Mouse (Mus musculus): ENCODE measurements around the gene Ankra2. TPM values are rescaled to one million over a fixed set of nuclear protein-coding genes. Genes with fewer than 3 reads are reported as not detected.

Ankra2 gene
- polyA plus RNA-seq, 1 experiment from 2014 or later, result 97.6 TPM

DNA sequence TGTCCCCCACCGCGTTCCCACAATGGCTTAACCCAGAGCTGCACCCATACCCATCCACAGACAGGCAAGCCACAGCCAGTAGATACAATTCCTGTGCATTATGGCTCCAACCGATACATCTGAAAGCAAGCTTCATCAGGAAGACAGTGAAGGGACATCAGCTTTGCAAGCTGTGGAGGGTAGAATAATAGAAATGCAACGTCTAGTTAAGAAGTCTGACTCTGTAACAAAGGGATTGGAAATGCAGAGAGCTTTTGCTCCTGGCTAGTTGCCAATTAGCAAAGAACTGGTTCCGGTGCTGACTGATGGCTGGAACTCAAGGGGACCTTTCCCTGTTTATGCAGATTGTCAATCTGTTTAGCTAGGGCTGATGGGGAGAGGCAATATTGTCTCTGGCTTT lies 43.5 kb downstream of the Ankra2 start:
- peak overlapping the region; percentile 70 for H3K27ac ChIP-seq (replicated peaks; ENCODE audit: low read depth, low read length)
- DNase-seq, result peak; percentile 60

DNA sequence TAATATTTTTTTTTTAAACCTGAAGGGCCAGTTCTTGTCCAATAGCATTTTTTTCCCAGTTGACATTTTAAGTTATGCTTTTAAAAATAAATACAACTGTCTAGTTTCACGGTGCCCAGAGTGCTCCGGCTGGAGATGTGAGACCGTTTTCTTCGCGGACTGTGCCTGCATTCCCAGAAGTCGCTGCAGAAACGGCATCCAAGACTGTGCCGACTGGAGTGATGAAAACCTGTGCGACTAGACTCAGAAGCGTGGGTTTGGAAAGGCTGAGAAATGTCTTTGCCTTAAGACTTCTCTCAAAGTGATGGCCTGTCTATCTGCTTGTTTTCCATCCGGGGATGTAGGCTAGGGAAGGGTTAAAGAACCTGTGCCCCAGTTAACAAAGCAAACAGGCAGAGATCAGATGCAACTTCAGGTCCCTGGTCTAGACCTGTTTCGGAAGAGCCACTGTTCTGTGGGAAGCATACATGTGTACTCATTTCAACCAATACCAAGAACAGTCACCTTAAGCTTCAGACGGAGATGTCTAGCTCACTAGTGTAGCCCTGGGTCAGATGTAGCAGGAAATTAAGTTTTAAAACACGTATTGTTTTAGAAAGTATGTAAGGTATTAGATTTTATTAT lies 44.1 kb downstream of the Ankra2 start:
- H3K36me3 ChIP-seq (ENCODE audit: control insufficient read depth, insufficient read depth, low read length), result peaks cover 42% of the 10 kb centered on the region
- no peaks in the 10 kb centered on the region for H3K9me3 ChIP-seq (ENCODE audit: control insufficient read depth, low read length)
- peak overlapping the region; percentile 70 for H3K27ac ChIP-seq (replicated peaks; ENCODE audit: low read depth, low read length)
- no peak overlapping the region for H3K4me2 ChIP-seq (ENCODE audit: low read length)
- no peaks in the 10 kb centered on the region for H3K27me3 ChIP-seq (ENCODE audit: control insufficient read depth, insufficient read depth, low read length)
- ATAC-seq (ENCODE audit: low FRiP score, low TSS enrichment), result no peak
- peaks cover 5% of the 10 kb centered on the region; the same call in 1 of the 2 replicates for H3K4me1 ChIP-seq (ENCODE audit: control insufficient read depth, insufficient read depth, low read length)
- H3K4me3 ChIP-seq (replicated peaks; ENCODE audit: low read depth, low read length), result no peak overlapping the region
- DNase-seq, result peak; percentile 32
- 0 out of 2 replicates have a peak overlapping the region, but pooled peaks have one; percentile 4 for H3K9ac ChIP-seq (replicated peaks; ENCODE audit: low read length)
- 59% methylated on average over 14 of the region's 14 CpGs for WGBS

More for the DNA sequence above, 43.5 kb downstream of the Ankra2 start:
- ATAC-seq (ENCODE audit: low FRiP score, low TSS enrichment), result no peak
- Histone ChIP-seq H3K9ac (replicated peaks; ENCODE audit: low read length) (peak overlapping the region; percentile 29; the same call in 1 of the 2 replicates), H3K4me3 (replicated peaks; ENCODE audit: low read depth, low read length) (no peak overlapping the region), H3K27me3 (ENCODE audit: control insufficient read depth, insufficient read depth, low read length) (no peaks in the 10 kb centered on the region), H3K9me3 (ENCODE audit: control insufficient read depth, low read length) (no peaks in the 10 kb centered on the region), H3K4me1 (ENCODE audit: control insufficient read depth, insufficient read depth, low read length) (peaks cover 5% of the 10 kb centered on the region; the same call in 1 of the 2 replicates), H3K36me3 (ENCODE audit: control insufficient read depth, insufficient read depth, low read length) (peaks cover 36% of the 10 kb centered on the region), H3K4me2 (ENCODE audit: low read length) (0 out of 2 replicates have a peak overlapping the region, but pooled peaks have one; percentile 3)
- WGBS, result 26% methylated on average over 5 of the region's 5 CpGs

DNA sequence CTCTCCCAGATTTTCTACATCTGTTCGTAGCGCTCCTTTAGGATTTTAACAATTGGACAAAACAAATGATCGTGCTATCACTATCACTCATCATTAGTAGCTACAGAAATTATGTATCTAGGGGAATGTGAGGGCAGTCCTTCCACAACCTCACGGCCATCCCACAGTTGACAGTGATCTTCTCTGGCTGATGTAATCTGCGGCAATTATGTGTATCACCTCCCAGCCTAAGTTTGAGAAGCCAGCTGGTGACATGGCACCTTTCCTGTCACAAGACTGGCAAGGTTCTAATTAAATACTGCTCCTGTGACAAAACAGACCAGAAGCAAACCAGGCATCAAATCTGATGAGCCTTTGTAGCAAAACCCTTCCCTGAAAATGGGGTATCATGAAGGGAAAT lies 45.1 kb downstream of the Ankra2 start:
- DNase-seq, result no peak
- 87% methylated on average over 5 of the region's 5 CpGs for WGBS
- Histone ChIP-seq H3K36me3 (ENCODE audit: control insufficient read depth, insufficient read depth, low read length) (peaks cover 52% of the 10 kb centered on the region), H3K4me2 (ENCODE audit: low read length) (no peak overlapping the region), H3K27me3 (ENCODE audit: control insufficient read depth, insufficient read depth, low read length) (no peaks in the 10 kb centered on the region), H3K4me1 (ENCODE audit: control insufficient read depth, insufficient read depth, low read length) (peaks cover 5% of the 10 kb centered on the region; the same call in 1 of the 2 replicates), H3K4me3 (replicated peaks; ENCODE audit: low read depth, low read length) (no peak overlapping the region), H3K9ac (replicated peaks; ENCODE audit: low read length) (no peak overlapping the region), H3K9me3 (ENCODE audit: control insufficient read depth, low read length) (no peaks in the 10 kb centered on the region), H3K27ac (replicated peaks; ENCODE audit: low read depth, low read length) (no peak overlapping the region)
- no peak for ATAC-seq (ENCODE audit: low FRiP score, low TSS enrichment)

DNA sequence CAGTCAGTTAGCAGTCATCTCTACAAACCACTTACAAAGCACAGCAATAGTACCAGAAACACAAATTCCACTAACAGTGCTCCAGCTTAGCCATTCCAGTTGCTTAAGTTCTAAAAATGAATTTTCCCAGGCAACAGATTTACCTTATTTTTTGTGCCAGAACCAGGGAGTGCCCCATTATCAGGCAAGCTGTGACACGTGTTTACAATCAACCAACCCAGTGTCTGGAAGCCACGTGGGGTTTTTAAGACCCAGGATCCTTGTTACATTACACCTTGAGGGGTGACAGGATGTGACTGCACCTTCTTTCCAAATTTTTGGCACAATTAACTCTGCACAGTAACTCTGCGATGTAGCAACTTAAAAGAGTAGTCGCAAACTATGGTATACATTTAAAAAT lies 45.9 kb downstream of the Ankra2 start:
- no peak overlapping the region for H3K9ac ChIP-seq (replicated peaks; ENCODE audit: low read length)
- H3K36me3 ChIP-seq (ENCODE audit: control insufficient read depth, insufficient read depth, low read length), result peaks cover 59% of the 10 kb centered on the region
- H3K4me3 ChIP-seq (replicated peaks; ENCODE audit: low read depth, low read length), result no peak overlapping the region
- peaks cover 5% of the 10 kb centered on the region; the same call in 1 of the 2 replicates for H3K4me1 ChIP-seq (ENCODE audit: control insufficient read depth, insufficient read depth, low read length)
- no peak for ATAC-seq (ENCODE audit: low FRiP score, low TSS enrichment)
- no peak for DNase-seq
- WGBS, result 85% methylated on average over 4 of the region's 4 CpGs
- no peak overlapping the region for H3K4me2 ChIP-seq (ENCODE audit: low read length)
- no peaks in the 10 kb centered on the region for H3K9me3 ChIP-seq (ENCODE audit: control insufficient read depth, low read length)
- H3K27ac ChIP-seq (replicated peaks; ENCODE audit: low read depth, low read length), result no peak overlapping the region
- H3K27me3 ChIP-seq (ENCODE audit: control insufficient read depth, insufficient read depth, low read length), result no peaks in the 10 kb centered on the region

DNA sequence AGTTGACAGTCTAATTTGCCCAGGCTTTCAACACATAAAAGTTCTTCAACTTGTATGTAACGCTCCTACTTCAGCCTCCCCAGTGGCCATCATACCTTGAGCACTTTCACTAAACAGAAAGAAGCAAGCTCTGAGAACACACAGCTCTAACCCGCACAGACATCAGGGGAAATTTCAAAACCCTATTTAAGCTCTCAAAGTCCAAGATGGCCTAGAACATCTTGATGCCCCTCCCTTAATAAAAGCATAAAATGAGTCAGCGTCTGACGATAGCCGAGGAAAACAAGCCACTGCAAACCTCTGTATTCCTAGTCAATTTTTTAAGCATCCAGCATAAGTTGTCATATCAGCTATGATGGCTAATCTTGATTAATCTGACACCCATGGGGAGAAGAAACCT lies 48.7 kb downstream of the Ankra2 start:
- H3K9me3 ChIP-seq (ENCODE audit: control insufficient read depth, low read length), result no peaks in the 10 kb centered on the region
- ATAC-seq (ENCODE audit: low FRiP score, low TSS enrichment) (no peak), DNase-seq (no peak)
- H3K4me3 ChIP-seq (replicated peaks; ENCODE audit: low read depth, low read length), result no peak overlapping the region
- H3K4me2 ChIP-seq (ENCODE audit: low read length), result no peak overlapping the region
- peaks cover 13% of the 10 kb centered on the region for H3K4me1 ChIP-seq (ENCODE audit: control insufficient read depth, insufficient read depth, low read length)
- H3K9ac ChIP-seq (replicated peaks; ENCODE audit: low read length), result no peak overlapping the region
- 98% methylated on average over 5 of the region's 5 CpGs for WGBS
- peaks cover 64% of the 10 kb centered on the region for H3K36me3 ChIP-seq (ENCODE audit: control insufficient read depth, insufficient read depth, low read length)
- H3K27me3 ChIP-seq (ENCODE audit: control insufficient read depth, insufficient read depth, low read length), result no peaks in the 10 kb centered on the region
- H3K27ac ChIP-seq (replicated peaks; ENCODE audit: low read depth, low read length), result no peak overlapping the region

DNA sequence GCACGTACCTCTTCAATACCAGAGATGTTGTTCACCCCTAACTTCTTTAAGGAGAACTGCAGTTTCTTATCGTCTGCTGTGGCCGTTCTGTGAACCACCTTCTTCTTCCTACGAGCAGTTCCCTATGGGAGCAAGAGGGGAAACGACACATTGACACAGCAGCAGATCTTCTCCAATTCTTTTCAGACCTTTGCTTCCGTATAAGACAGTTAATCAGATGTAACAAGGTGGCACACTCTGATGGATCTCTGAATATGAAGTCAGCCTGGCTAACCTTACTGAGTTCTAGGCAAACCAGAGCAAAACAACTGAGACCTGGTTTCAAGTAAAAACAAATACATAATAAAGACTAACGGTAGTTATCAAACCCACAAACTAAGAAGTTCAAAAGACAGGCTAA lies 50.8 kb downstream of the Ankra2 start:
- ATAC-seq (ENCODE audit: low FRiP score, low TSS enrichment) (no peak), DNase-seq (no peak)
- Histone ChIP-seq H3K4me3 (replicated peaks; ENCODE audit: low read depth, low read length) (no peak overlapping the region), H3K4me1 (ENCODE audit: control insufficient read depth, insufficient read depth, low read length) (peaks cover 13% of the 10 kb centered on the region), H3K27ac (replicated peaks; ENCODE audit: low read depth, low read length) (no peak overlapping the region), H3K9me3 (ENCODE audit: control insufficient read depth, low read length) (no peaks in the 10 kb centered on the region), H3K9ac (replicated peaks; ENCODE audit: low read length) (no peak overlapping the region), H3K36me3 (ENCODE audit: control insufficient read depth, insufficient read depth, low read length) (peaks cover 53% of the 10 kb centered on the region), H3K27me3 (ENCODE audit: control insufficient read depth, insufficient read depth, low read length) (no peaks in the 10 kb centered on the region), H3K4me2 (ENCODE audit: low read length) (no peak overlapping the region)
- WGBS, result 87% methylated on average over 7 of the region's 7 CpGs

DNA sequence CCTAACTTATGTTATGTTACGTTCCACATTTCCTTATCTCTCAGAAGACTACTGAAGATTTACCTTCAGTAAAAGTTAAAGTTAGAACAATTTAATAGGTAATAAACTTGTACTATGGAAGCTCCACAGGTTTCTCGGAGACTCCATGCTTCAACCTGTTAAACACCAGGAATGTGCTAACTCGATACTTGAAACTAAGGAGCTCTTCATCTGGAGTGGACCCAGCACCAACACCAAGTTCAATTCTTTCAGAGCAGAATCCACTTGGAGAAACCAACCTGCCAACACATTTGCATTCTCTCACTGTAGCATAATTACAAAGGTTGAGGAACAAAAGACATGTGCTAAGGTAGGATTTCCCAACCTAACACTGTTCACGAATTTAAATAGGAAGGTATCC lies 52.2 kb downstream of the Ankra2 start:
- DNase-seq (no peak), ATAC-seq (ENCODE audit: low FRiP score, low TSS enrichment) (no peak)
- Histone ChIP-seq H3K4me1 (ENCODE audit: control insufficient read depth, insufficient read depth, low read length) (peaks cover 13% of the 10 kb centered on the region), H3K9ac (replicated peaks; ENCODE audit: low read length) (no peak overlapping the region), H3K4me2 (ENCODE audit: low read length) (peak overlapping the region; percentile 77), H3K4me3 (replicated peaks; ENCODE audit: low read depth, low read length) (peak overlapping the region; percentile 100), H3K9me3 (ENCODE audit: control insufficient read depth, low read length) (no peaks in the 10 kb centered on the region), H3K36me3 (ENCODE audit: control insufficient read depth, insufficient read depth, low read length) (peaks cover 40% of the 10 kb centered on the region), H3K27ac (replicated peaks; ENCODE audit: low read depth, low read length) (no peak overlapping the region), H3K27me3 (ENCODE audit: control insufficient read depth, insufficient read depth, low read length) (no peaks in the 10 kb centered on the region)
- 85% methylated on average over 4 of the region's 4 CpGs for WGBS

DNA sequence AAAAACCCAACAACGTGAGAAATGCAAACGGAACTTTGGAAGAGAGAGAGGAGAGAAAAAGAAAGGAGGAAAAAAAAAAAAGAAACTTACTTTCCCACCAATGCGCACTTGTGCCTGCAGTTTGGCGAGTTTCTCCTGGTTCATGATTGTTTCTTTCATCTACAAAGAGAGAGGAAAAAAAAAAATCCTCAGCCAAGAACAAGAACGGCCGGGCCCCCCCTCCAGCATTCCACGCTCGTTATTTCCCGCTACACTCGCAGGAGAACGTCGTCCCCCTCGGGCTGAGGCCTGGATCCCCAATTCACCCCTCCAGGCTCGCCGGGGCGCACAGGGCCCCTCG lies 53.2 kb downstream of the Ankra2 start:
- peaks cover 30% of the 10 kb centered on the region for H3K36me3 ChIP-seq (ENCODE audit: control insufficient read depth, insufficient read depth, low read length)
- WGBS, result 1% methylated on average over 17 of the region's 17 CpGs

More for the DNA sequence above, 53.2 kb downstream of the Ankra2 start:
- ATAC-seq (ENCODE audit: low FRiP score, low TSS enrichment) (no peak; the same call in 1 of the 2 replicates), DNase-seq (no peak)
- Histone ChIP-seq H3K9me3 (ENCODE audit: control insufficient read depth, low read length) (no peaks in the 10 kb centered on the region), H3K9ac (replicated peaks; ENCODE audit: low read length) (peak overlapping the region; percentile 94), H3K27ac (replicated peaks; ENCODE audit: low read depth, low read length) (peak overlapping the region; percentile 90), H3K4me1 (ENCODE audit: control insufficient read depth, insufficient read depth, low read length) (peaks cover 13% of the 10 kb centered on the region), H3K27me3 (ENCODE audit: control insufficient read depth, insufficient read depth, low read length) (no peaks in the 10 kb centered on the region), H3K4me3 (replicated peaks; ENCODE audit: low read depth, low read length) (peak overlapping the region; percentile 100), H3K4me2 (ENCODE audit: low read length) (peak overlapping the region; percentile 77)
